Mouse (Mus musculus) lung, embryonic 14.5 days (tissue): Measurements from ENCODE around the gene Ovgp1. TPM values are rescaled to one million over a fixed set of nuclear protein-coding genes. Genes with fewer than 3 reads are reported as not detected.

Experiments
- ATAC-seq: fragments of 200-750 bp; cut with Nextera tagmentation; 2 replicates; pipeline ENCODE4 v1.8.0; 2017; ENCODE audit warnings: mild to moderate bottlenecking, moderate TSS enrichment, moderate library complexity; ENCODE audit not compliant: insufficient read depth
- DNase-seq: peaks from one replicate; pipeline ENCODE4 v3.0.0-alpha.2; 2015
- H3K27ac ChIP-seq: fragments of 300-500 bp; sonication (generic); 2 replicates; pipeline ENCODE4 v1.5.1; 2014; ENCODE audit warnings: low read depth, mild to moderate bottlenecking, moderate library complexity
- H3K27me3 ChIP-seq: fragments of 300-500 bp; sonication (generic); 2 replicates; pipeline ENCODE4 v1.6.1; 2014; ENCODE audit warnings: low read length, control low read depth; ENCODE audit not compliant: insufficient read depth
- H3K36me3 ChIP-seq: fragments of 300-500 bp; sonication (generic); 2 replicates; pipeline ENCODE4 v1.6.1; 2014; ENCODE audit warnings: control low read depth; ENCODE audit not compliant: insufficient read depth
- H3K4me1 ChIP-seq: fragments of 300-500 bp; sonication (generic); 2 replicates; pipeline ENCODE4 v1.6.1; 2014; ENCODE audit warnings: antibody characterized with exemption, control low read depth; ENCODE audit not compliant: insufficient read depth
- H3K4me2 ChIP-seq: fragments of 300-500 bp; sonication (generic); 2 replicates; pipeline ENCODE4 v1.6.1; 2014; ENCODE audit warnings: mild to moderate bottlenecking
- H3K4me3 ChIP-seq: fragments of 300-500 bp; sonication (generic); 2 replicates; pipeline ENCODE4 v1.5.1; 2014; ENCODE audit warnings: low read depth, low read length
- H3K9ac ChIP-seq: fragments of 300-500 bp; sonication (generic); 2 replicates; pipeline ENCODE4 v1.6.1; 2014
- H3K9me3 ChIP-seq: fragments of 300-500 bp; sonication (generic); 2 replicates; pipeline ENCODE4 v1.6.1; 2016; ENCODE audit warnings: low read depth, low read length, control low read depth
- CTCF ChIP-seq: IDR thresholded peaks from 2 replicates; pipeline ENCODE4 v1.5.1; 2016; ENCODE audit warnings: antibody characterized with exemption, low read depth
- WGBS: fragments of 180-500 bp; shearing (Covaris S2); extraction: QIAGEN DNeasy Blood & Tissue Kit; methylation state at CpG from one replicate; pipeline ENCODE4 v1.1.7; 2014; 5-methylcytosine and 5-hydroxymethylcytosine counted together
- polyA plus RNA-seq: library from polyadenylated mRNA; unstranded; fragments of >200 nt; fragmentation: Nextera tagmentation; extraction: Ambion mirVana; gene quantifications from 2 replicates; pipeline ENCODE4 v1.2.1, GENCODE M21; 2014

Ovgp1 gene
- polyA plus RNA-seq: 1.9 and 2.4 TPM in 2 replicates

- H3K4me3 ChIP-seq: no peak within 1 kb of the TSS
- ATAC-seq (no peak), DNase-seq (no peak)
- H3K9me3 ChIP-seq: no peaks in the 10 kb centered on the region
- WGBS: 76% methylated on average over 3 of the region's 3 CpGs
- H3K4me2 ChIP-seq: no peak within 1 kb of the TSS
- H3K4me1 ChIP-seq: no peaks in the 10 kb centered on the region
- no peak within 1 kb of the TSS for H3K27ac ChIP-seq
- no peak for TF ChIP-seq CTCF
- no peak within 1 kb of the TSS for H3K9ac ChIP-seq
- no peaks in the 10 kb centered on the region for H3K27me3 ChIP-seq
- peaks cover 11% of the 10 kb centered on the region for H3K36me3 ChIP-seq
Measured at GRCm38 (mm10) chr3:105973411-105973810, at the start of gene Ovgp1. TSS of gene Ovgp1 (plus strand) at chr3:105973711.

- Histone ChIP-seq H3K36me3 (no peaks in the 10 kb centered on the region), H3K4me2 (no peak overlapping the region), H3K4me3 (no peak overlapping the region), H3K4me1 (no peaks in the 10 kb centered on the region), H3K27me3 (no peaks in the 10 kb centered on the region), H3K27ac (no peak overlapping the region), H3K9me3 (no peaks in the 10 kb centered on the region), H3K9ac (no peak overlapping the region)
- WGBS: 82% methylated on average over 9 of the region's 9 CpGs
- no peak for TF ChIP-seq CTCF
- DNase-seq: no peak
- ATAC-seq: no peak
Measured at GRCm38 (mm10) chr3:105924616-105925015, 48.9 kb upstream of the Ovgp1 start.

GRCm38 (mm10) chr3:105927561-105928194 is 45.8 kb upstream of the Ovgp1 start:
- Histone ChIP-seq H3K9me3 (no peaks in the 10 kb centered on the region), H3K4me3 (no peak overlapping the region), H3K4me2 (no peak overlapping the region), H3K9ac (no peak overlapping the region), H3K36me3 (no peaks in the 10 kb centered on the region), H3K4me1 (no peaks in the 10 kb centered on the region), H3K27me3 (no peaks in the 10 kb centered on the region), H3K27ac (no peak overlapping the region)
- 80% methylated on average over 7 of the region's 7 CpGs for WGBS
- DNase-seq (no peak), ATAC-seq (no peak)
- no peak for TF ChIP-seq CTCF

GRCm38 (mm10) chr3:105928195-105928569 is 45.3 kb upstream of the Ovgp1 start:
- no peak for TF ChIP-seq CTCF
- no peaks in the 10 kb centered on the region for H3K27me3 ChIP-seq
- H3K4me1 ChIP-seq: no peaks in the 10 kb centered on the region
- ATAC-seq: no peak
- no peak overlapping the region for H3K27ac ChIP-seq
- WGBS: 90% methylated on average over 3 of the region's 3 CpGs
- no peak overlapping the region for H3K9ac ChIP-seq
- no peak for DNase-seq
- H3K4me3 ChIP-seq: no peak overlapping the region
- H3K4me2 ChIP-seq: no peak overlapping the region
- no peaks in the 10 kb centered on the region for H3K9me3 ChIP-seq
- no peaks in the 10 kb centered on the region for H3K36me3 ChIP-seq

- 78% methylated on average over 6 of the region's 6 CpGs for WGBS
- DNase-seq (no peak), ATAC-seq (no peak)
- no peak overlapping the region for H3K4me2 ChIP-seq
- no peak for TF ChIP-seq CTCF
- no peak overlapping the region for H3K27ac ChIP-seq
- H3K36me3 ChIP-seq: no peaks in the 10 kb centered on the region
- H3K27me3 ChIP-seq: no peaks in the 10 kb centered on the region
- H3K9ac ChIP-seq: no peak overlapping the region
- H3K9me3 ChIP-seq: no peaks in the 10 kb centered on the region
- no peaks in the 10 kb centered on the region for H3K4me1 ChIP-seq
- no peak overlapping the region for H3K4me3 ChIP-seq
Measured at GRCm38 (mm10) chr3:105928781-105929180, 44.7 kb upstream of the Ovgp1 start.

GRCm38 (mm10) chr3:105929821-105930220 is 43.7 kb upstream of the Ovgp1 start:
- no peak for DNase-seq
- Histone ChIP-seq H3K4me2 (no peak overlapping the region), H3K4me1 (no peaks in the 10 kb centered on the region), H3K27ac (no peak overlapping the region), H3K9me3 (no peaks in the 10 kb centered on the region), H3K36me3 (no peaks in the 10 kb centered on the region), H3K27me3 (no peaks in the 10 kb centered on the region), H3K4me3 (no peak overlapping the region), H3K9ac (no peak overlapping the region)
- 75% methylated on average over 7 of the region's 7 CpGs for WGBS
- no peak for TF ChIP-seq CTCF
- ATAC-seq: no peak

GRCm38 (mm10) chr3:105931095-105931494 is 42.4 kb upstream of the Ovgp1 start:
- WGBS: 85% methylated on average over 2 of the region's 2 CpGs
- H3K4me3 ChIP-seq: no peak overlapping the region
- H3K4me1 ChIP-seq: no peaks in the 10 kb centered on the region
- H3K9ac ChIP-seq: no peak overlapping the region
- H3K27me3 ChIP-seq: no peaks in the 10 kb centered on the region
- TF ChIP-seq CTCF: no peak
- no peak overlapping the region for H3K4me2 ChIP-seq
- DNase-seq: no peak
- no peak for ATAC-seq
- H3K36me3 ChIP-seq: no peaks in the 10 kb centered on the region
- no peaks in the 10 kb centered on the region for H3K9me3 ChIP-seq
- H3K27ac ChIP-seq: no peak overlapping the region
